Mouse (Mus musculus) C2C12 (cell line): ENCODE results near the gene Tmem203. TPM values are rescaled to one million over a fixed set of nuclear protein-coding genes. Genes with fewer than 3 reads are reported as not detected.
A peak's percentile ranks its signal among the peaks of the same experiment; 100 is the strongest.

Experiments used
- H3K27me3 ChIP-seq: one replicate; pipeline ENCODE4 v1.6.1; 2011; ENCODE audit not compliant: control insufficient read depth, insufficient read depth, insufficient read length
- H3K36me3 ChIP-seq: one replicate; pipeline ENCODE4 v1.6.1; 2011; ENCODE audit not compliant: control insufficient read depth, insufficient read depth
- H3K4me3 ChIP-seq: one replicate; pipeline ENCODE4 v1.5.1; 2011; ENCODE audit warnings: mild to moderate bottlenecking, control low read depth; ENCODE audit not compliant: poor library complexity, insufficient read depth, severe bottlenecking
- H3K79me2 ChIP-seq: one replicate; pipeline ENCODE4 v1.6.1; 2011; ENCODE audit not compliant: control insufficient read depth, insufficient read depth
- H3K79me3 ChIP-seq: one replicate; pipeline ENCODE4 v1.6.1; 2011; ENCODE audit warnings: low read depth, control low read depth
- H3ac ChIP-seq: one replicate; pipeline ENCODE3; 2011; ENCODE audit warnings: low read depth; ENCODE audit not compliant: control insufficient read depth, insufficient read length
- CEBPB ChIP-seq: IDR thresholded peaks from one replicate; pipeline ENCODE4 v1.6.1; 2011; ENCODE audit warnings: low read depth, mild to moderate bottlenecking, control low read depth, moderate library complexity
- CTCF ChIP-seq: IDR thresholded peaks from one replicate; pipeline ENCODE4 v1.5.1; 2011; ENCODE audit not compliant: control insufficient read depth, insufficient read depth, insufficient read length
- FOSL1 ChIP-seq: IDR thresholded peaks from one replicate; pipeline ENCODE4 v1.8.0; 2011; ENCODE audit warnings: mild to moderate bottlenecking, low read length; ENCODE audit not compliant: poor library complexity, insufficient read depth, severe bottlenecking
- MAX ChIP-seq: IDR thresholded peaks from one replicate; pipeline ENCODE4 v1.6.1; 2011; ENCODE audit warnings: mild to moderate bottlenecking, control low read depth
- MYOD1 ChIP-seq: IDR thresholded peaks from one replicate; pipeline ENCODE4 v1.6.1; 2011; ENCODE audit warnings: low read depth; ENCODE audit not compliant: control insufficient read depth, insufficient read length
- MYOG ChIP-seq: IDR thresholded peaks from one replicate; pipeline ENCODE4 v1.6.1; 2011; ENCODE audit not compliant: control insufficient read depth, insufficient read length; ENCODE audit errors: extremely low read depth
- USF1 ChIP-seq: IDR thresholded peaks from one replicate; pipeline ENCODE4 v1.6.1; 2011; ENCODE audit warnings: low read depth, mild to moderate bottlenecking, control low read depth, moderate library complexity
- long read RNA-seq, 2 experiments: library from polyadenylated mRNA; unstranded; transcript quantifications; one replicate each; pipeline ENCODE4 v2.0.0; 2019 to 2020
- polyA plus RNA-seq: library from polyadenylated mRNA; unstranded; fragments of >200 nt; fragmentation: generic; extraction: Trizol; gene quantifications from one replicate; pipeline ENCODE4 v1.2.1, GENCODE M21; 2012; ENCODE audit warnings: missing spikeins

Gene Tmem203
- polyA plus RNA-seq, result 28.5 TPM
- long read RNA-seq, experiment 1, transcript Tmem203-201 (1 exons, 854 nt), result major isoform, 7 of 7 reads
- long read RNA-seq, experiment 1, partial matches to known transcripts, result 0 of 7 reads
- long read RNA-seq, experiment 1, other reads (novel, unspliced or antisense), result 0 of 7 reads
- long read RNA-seq, experiment 2, result 0 reads

DNA sequence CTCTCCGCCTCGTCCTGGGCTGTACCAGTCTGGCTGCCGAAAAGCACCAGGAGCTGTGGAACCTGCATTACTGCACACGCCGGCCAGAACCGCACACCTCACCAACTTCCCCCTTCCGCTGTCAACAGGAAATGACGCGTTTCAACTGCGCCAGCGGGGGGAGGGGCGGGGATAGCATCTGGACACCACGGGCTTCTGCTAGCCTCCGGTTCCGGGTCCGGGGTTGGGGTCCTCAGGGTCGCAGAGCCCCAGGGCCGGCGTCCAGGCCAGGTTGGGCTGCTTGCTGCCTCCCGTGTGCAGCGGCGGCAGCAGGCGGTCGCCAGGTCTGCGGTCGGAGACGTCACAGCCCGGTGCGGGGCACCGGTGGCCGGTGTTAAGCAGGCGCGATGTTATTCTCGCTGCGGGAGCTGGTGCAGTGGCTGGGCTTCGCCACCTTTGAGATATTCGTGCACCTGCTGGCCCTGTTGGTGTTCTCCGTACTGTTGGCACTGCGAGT is at the start of gene Tmem203:
Gene Tmem203, plus strand, starts transcription at position 156 of the 496 bp plus-strand sequence.
- H3K4me3 ChIP-seq, result peak within 1 kb of the TSS; percentile 96
- peaks cover 23% of the 10 kb centered on the region for H3K36me3 ChIP-seq
- peaks cover 31% of the 10 kb centered on the region for H3K79me2 ChIP-seq
- TF ChIP-seq MYOD1 (no peak), MAX (peak; percentile 77)
- H3K79me3 ChIP-seq, result peaks cover 18% of the 10 kb centered on the region
- peak within 1 kb of the TSS; percentile 86 for H3ac ChIP-seq
- H3K27me3 ChIP-seq, result no peaks in the 10 kb centered on the region

- Histone ChIP-seq H3K79me2 (peaks cover 62% of the 10 kb centered on the region), H3K36me3 (peaks cover 57% of the 10 kb centered on the region)
Observed at GRCm38 (mm10) chr2:25207593-25207992, 47.6 kb upstream of the Tmem203 start.

GRCm38 (mm10) chr2:25210686-25211085 is 44.6 kb upstream of the Tmem203 start:
- peak overlapping the region; percentile 93 for H3K4me3 ChIP-seq
- H3K79me3 ChIP-seq, result peaks cover 35% of the 10 kb centered on the region
- TF ChIP-seq MAX (no peak), FOSL1 (no peak), CTCF (no peak), MYOG (no peak), USF1 (no peak), CEBPB (no peak), MYOD1 (no peak)
- H3K27me3 ChIP-seq, result no peaks in the 10 kb centered on the region
- peaks cover 26% of the 10 kb centered on the region for H3K36me3 ChIP-seq
- H3ac ChIP-seq, result peak overlapping the region; percentile 59
- peaks cover 55% of the 10 kb centered on the region for H3K79me2 ChIP-seq

More at GRCm38 (mm10) chr2:25207593-25207992, 47.6 kb upstream of the Tmem203 start:
- H3K79me3 ChIP-seq, result peaks cover 35% of the 10 kb centered on the region
- H3K27me3 ChIP-seq, result no peaks in the 10 kb centered on the region
- TF ChIP-seq USF1, result no peak
- TF ChIP-seq MAX, result no peak
- TF ChIP-seq MYOG, result no peak
- no peak for TF ChIP-seq FOSL1
- TF ChIP-seq CEBPB, result no peak
- no peak for TF ChIP-seq CTCF
- TF ChIP-seq MYOD1, result no peak
- H3K4me3 ChIP-seq, result no peak overlapping the region
- no peak overlapping the region for H3ac ChIP-seq

GRCm38 (mm10) chr2:25211121-25211670 is 44.0 kb upstream of the Tmem203 start, which contains the start of gene Nelfb:
Gene Nelfb (minus strand): TSS chr2:25211489.
- peaks cover 50% of the 10 kb centered on the region for H3K79me2 ChIP-seq
- H3K79me3 ChIP-seq, result peaks cover 35% of the 10 kb centered on the region
- TF ChIP-seq MYOG, result no peak
- peak; percentile 63 for TF ChIP-seq MAX
- peak within 1 kb of the TSS; percentile 59 for H3ac ChIP-seq
- peak within 1 kb of the TSS; percentile 93 for H3K4me3 ChIP-seq
- H3K27me3 ChIP-seq, result no peaks in the 10 kb centered on the region
- H3K36me3 ChIP-seq, result peaks cover 22% of the 10 kb centered on the region

DNA sequence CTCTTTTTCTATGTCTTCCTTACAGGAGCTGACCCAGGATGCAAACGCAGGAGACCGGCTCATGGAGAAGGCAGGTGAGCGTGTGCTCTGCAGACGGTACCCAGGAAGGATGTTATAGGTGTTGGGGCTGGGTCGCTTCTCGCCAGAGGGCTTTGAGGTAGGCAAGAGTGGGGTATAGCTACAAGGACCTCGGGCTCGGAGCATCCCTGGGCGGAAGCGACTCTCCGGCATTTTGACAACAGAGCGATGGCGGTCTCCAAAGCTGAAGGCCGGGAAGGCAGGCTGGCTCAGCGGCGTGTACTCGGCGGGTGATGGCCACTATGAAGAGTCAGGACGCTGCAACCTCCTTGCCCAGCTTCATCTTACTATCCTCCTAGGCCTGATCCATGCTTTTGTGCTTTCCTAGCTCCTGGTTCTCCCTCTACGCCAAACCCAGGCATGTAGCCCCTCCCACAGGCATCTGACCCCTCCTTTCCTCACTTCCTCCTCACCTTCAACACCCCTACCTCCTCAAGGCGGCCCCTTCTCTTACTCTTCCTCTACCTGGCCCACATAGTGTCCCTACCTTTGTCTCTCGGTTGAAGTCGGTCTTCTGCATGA is 41.9 kb upstream of the Tmem203 start:
- Histone ChIP-seq H3K4me3 (no peak overlapping the region), H3K79me3 (peaks cover 22% of the 10 kb centered on the region), H3K36me3 (peaks cover 10% of the 10 kb centered on the region), H3ac (no peak overlapping the region), H3K27me3 (no peaks in the 10 kb centered on the region), H3K79me2 (peaks cover 29% of the 10 kb centered on the region)
- TF ChIP-seq MYOG (no peak), CEBPB (no peak), CTCF (no peak), USF1 (no peak), FOSL1 (no peak), MAX (no peak), MYOD1 (no peak)

- peaks cover 5% of the 10 kb centered on the region for H3K36me3 ChIP-seq
- peaks cover 19% of the 10 kb centered on the region for H3K79me2 ChIP-seq
- H3K27me3 ChIP-seq, result no peaks in the 10 kb centered on the region
- TF ChIP-seq MYOG (no peak), CTCF (no peak), MYOD1 (no peak), MAX (no peak), USF1 (no peak), FOSL1 (no peak), CEBPB (no peak)
- no peak within 1 kb of the TSS for H3ac ChIP-seq
- peaks cover 16% of the 10 kb centered on the region for H3K79me3 ChIP-seq
- no peak within 1 kb of the TSS for H3K4me3 ChIP-seq
Observed at GRCm38 (mm10) chr2:25214444-25214843, 40.8 kb upstream of the Tmem203 start, which contains the start of gene Stpg3. Gene Stpg3 (minus strand): TSS chr2:25214637.
